Mouse (Mus musculus) testis, adult 10 weeks (tissue): ENCODE data around the gene Amhr2. TPM values are rescaled to one million over a fixed set of nuclear protein-coding genes. Genes with fewer than 3 reads are reported as not detected.

Experiments
- polyA plus RNA-seq: library from polyadenylated mRNA; stranded (reverse); fragments of 350-450 nt; fragmentation: Illumina TruSeq; extraction: RNeasy Lipid Tissue Mini Kit (QIAGEN cat#74804); gene quantifications from one replicate; pipeline ENCODE4 v1.2.3, GENCODE M21; 2014; ENCODE audit warnings: low read depth, low replicate concordance

The Amhr2 gene
- polyA plus RNA-seq: 3.7 TPM

GRCm38 (mm10) chr15:102445146-102445545 is at the start of gene Amhr2:
TSS of gene Amhr2 (plus strand) at chr15:102445367.

GRCm38 (mm10) chr15:102405489-102406195 is 39.5 kb upstream of the Amhr2 start, which contains the start of gene Sp1:
TSS of gene Sp1 (plus strand) at chr15:102406143.

GRCm38 (mm10) chr15:102458904-102459317 is 13.7 kb downstream of the Amhr2 start, which contains the start of gene Prr13:
TSS of gene Prr13 (plus strand) at chr15:102459028.

GRCm38 (mm10) chr15:102470183-102470604 is 25.0 kb downstream of the Amhr2 start, which contains the start of gene Pcbp2:
TSS of gene Pcbp2 (plus strand) at chr15:102470539.

GRCm38 (mm10) chr15:102503447-102503846 is 58.3 kb downstream of the Amhr2 start, which contains the start of gene Gm10337:
TSS of gene Gm10337 (plus strand) at chr15:102503722.

Other genes starting within 250 kb of the Amhr2 start
- gene Zfp740, start 242.1 kb upstream of the Amhr2 start, polyA plus RNA-seq: 10.3 TPM
- gene Csad, start 240.6 kb upstream of the Amhr2 start, polyA plus RNA-seq: 5.8 TPM
- gene Itgb7, start 213.4 kb upstream of the Amhr2 start, polyA plus RNA-seq: not detected
- gene Rarg, start 187.8 kb upstream of the Amhr2 start, polyA plus RNA-seq: 1.2 TPM
- not detected for gene Gm9918, start 174.8 kb upstream of the Amhr2 start, polyA plus RNA-seq
- 0.20 TPM for gene Mfsd5, start 165.9 kb upstream of the Amhr2 start, polyA plus RNA-seq
- gene Espl1, start 149.1 kb upstream of the Amhr2 start, polyA plus RNA-seq: 5.2 TPM
- gene Pfdn5, start 119.3 kb upstream of the Amhr2 start, polyA plus RNA-seq: 178 TPM
- gene Myg1, start 113.7 kb upstream of the Amhr2 start, polyA plus RNA-seq: 8.8 TPM
- gene Aaas, start 94.6 kb upstream of the Amhr2 start, polyA plus RNA-seq: 10.5 TPM
- gene Sp7, start 78.2 kb upstream of the Amhr2 start, polyA plus RNA-seq: 0.06 TPM
- 42.2 TPM for gene Sp1, start 39.2 kb upstream of the Amhr2 start, polyA plus RNA-seq
- 5.6 TPM for gene Prr13, start 13.7 kb downstream of the Amhr2 start, polyA plus RNA-seq
- gene Pcbp2, start 25.2 kb downstream of the Amhr2 start, polyA plus RNA-seq: 1,121 TPM
- gene Gm10337, start 58.4 kb downstream of the Amhr2 start, polyA plus RNA-seq: not detected
- 1.4 TPM for gene Map3k12, start 71.7 kb downstream of the Amhr2 start, polyA plus RNA-seq
- 7.4 TPM for gene Tarbp2, start 72.8 kb downstream of the Amhr2 start, polyA plus RNA-seq
- gene Npff, start 79.6 kb downstream of the Amhr2 start, polyA plus RNA-seq: not detected
- gene Gm28047, start 179.7 kb downstream of the Amhr2 start, polyA plus RNA-seq: not detected
- gene Atf7, start 180.1 kb downstream of the Amhr2 start, polyA plus RNA-seq: 21.2 TPM
- gene Atp5g2, start 227.0 kb downstream of the Amhr2 start, polyA plus RNA-seq: 5.0 TPM